Mouse (Mus musculus): ENCODE measurements at regions not wholly inside any gene's neighbourhood (a gene's known extent, or its start where the extent isn't known, plus 50 kb on each side); places are given as distances from the start of the nearest gene placed in this dataset.

DNA sequence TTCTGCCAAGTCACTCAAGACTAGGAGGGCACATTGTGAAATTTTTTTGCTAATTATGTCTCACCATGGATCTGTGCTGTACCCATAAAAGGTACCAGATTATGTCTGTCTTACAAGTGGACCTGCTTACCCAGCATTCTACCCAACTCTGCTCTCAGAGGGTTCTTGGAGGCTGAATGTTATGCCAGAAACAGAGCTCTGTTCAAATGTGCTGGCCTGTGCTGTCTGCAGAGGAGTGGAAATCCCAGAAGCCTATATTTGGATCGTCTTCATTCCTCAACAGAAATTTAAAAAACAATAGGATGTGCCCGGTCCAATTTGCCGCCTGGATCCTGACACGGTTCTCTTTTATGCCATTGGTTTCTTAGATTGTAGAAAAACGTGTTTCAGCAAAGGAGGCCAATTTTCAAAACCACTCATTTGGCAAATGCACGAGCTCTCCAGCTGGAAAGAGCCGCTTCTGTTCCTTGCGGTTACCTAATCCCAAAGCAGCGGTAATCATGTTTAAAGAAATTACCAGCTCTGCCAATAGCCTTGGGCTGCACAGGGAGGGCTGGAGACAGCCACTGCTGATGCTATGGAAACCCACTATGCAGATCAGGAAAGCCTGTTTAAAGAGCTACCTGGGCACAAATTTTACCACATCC is 237.3 kb downstream of the Sox11 start:
- TF ChIP-seq CTCF (IDR thresholded peaks at IDR 0.05; ENCODE audit: low read depth) = no peak
- no peak for TF ChIP-seq EP300 (IDR thresholded peaks at IDR 0.05; ENCODE audit: low read depth)
